Mouse (Mus musculus) mammary gland, adult 2 months (tissue): Measurements from ENCODE around the gene Rlf. TPM values are rescaled to one million over a fixed set of nuclear protein-coding genes. Genes with fewer than 3 reads are reported as not detected.

ENCODE experiments used
- polyA plus RNA-seq: library from polyadenylated mRNA; depleted of rRNA; stranded (reverse); fragments of >200 nt; gene quantifications from 2 replicates; pipeline ENCODE4 v1.2.3, GENCODE M21; 2012; ENCODE audit warnings: low replicate concordance; rRNA removed

The Rlf gene
- 2.1 and 4.0 TPM in 2 replicates for polyA plus RNA-seq

DNA sequence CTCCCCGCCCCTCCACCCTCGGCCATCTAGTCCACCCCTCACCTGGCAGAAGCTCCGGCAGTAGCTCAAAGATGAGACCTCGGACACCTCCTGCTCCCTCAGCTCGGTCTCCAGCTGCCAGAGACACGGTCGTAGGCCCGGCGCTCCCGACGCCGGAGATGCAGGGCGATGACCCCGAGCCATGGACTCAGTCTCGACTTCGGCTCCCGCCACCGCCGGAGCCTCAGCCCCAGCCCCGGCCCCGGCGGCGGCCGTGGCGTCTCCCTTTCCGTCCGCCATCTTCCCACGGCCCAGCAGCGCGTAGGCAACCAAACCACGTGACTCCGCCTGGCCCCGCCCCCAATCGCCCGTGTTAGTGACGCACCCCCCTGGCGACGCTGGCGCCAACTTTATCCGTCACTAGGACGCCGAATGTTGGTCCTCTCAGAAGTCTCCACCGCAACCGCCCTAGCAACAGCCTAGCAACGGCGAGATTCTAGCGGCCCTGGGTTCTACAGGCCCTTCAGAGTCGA, at the start of gene Rlf:
Gene Rlf (minus strand): TSS at position 292 of the 512 bp plus-strand sequence.

DNA sequence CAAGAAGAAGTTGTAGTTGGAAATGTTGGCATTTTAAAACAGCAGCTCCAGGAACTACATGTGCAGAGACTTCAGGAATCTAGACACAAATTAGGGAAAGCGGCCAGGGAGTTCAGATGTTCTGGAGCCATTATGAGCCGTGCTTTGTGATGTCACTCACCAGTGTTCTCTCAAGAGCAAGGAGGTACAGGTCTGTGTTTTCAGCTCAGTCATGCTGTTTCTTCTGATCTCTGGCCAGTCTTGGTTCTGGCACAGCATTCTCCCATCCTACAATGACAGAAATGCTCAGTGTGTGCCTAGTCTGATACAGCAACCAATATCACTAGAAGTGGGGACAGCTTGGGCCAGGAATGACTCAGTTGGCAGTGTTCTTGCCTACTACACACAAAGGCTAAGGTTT, 105.8 kb downstream of the Rlf start, which contains the start of gene Tmco2:
Gene Tmco2 (minus strand): TSS at position 101 of the 400 bp plus-strand sequence.

DNA sequence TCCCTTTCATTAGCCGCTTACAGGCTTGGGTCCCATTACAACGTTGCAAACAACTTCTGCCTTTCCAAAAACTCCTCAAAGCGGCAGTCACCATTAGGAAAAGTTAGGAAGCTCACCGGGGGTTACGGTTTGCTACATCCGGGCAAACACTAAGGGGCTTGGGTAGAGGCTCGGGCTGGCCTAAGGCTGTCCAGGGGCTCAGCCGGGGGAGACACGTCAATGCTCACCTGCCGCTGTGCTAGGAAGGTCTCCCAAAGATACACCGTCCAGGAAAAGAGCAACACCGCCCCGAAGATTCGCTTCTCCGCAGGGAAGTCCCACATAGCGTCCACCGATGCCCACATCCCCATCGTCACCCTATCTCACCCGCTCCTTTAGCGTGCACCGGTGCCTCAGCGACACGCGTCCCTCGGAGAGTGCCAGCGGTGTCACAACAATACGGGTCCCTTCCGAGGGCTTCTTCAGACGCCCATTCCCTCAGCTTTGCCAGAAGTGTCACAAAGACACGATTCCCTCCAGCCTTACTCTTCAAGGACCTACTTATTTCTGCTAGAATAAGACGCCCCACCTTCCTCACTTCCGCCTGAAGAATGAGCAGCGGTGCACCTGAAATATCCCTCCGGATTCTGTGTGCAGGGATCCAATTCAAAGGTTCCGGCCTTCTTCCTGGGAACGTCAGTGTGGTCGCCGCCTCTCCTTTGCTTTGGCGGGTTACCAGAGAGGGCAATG, 117.1 kb downstream of the Rlf start, which contains the start of gene Zmpste24:
Gene Zmpste24 (minus strand): TSS at position 592 of the 729 bp plus-strand sequence.

Other genes with a start within 250 kb of the Rlf start
- gene Smap2, start 197.8 kb downstream of the Rlf start, polyA plus RNA-seq: 39.2 and 49.0 TPM in 2 replicates
- gene Col9a2, start 175.7 kb downstream of the Rlf start, polyA plus RNA-seq: 1.3 and 3.6 TPM in 2 replicates
- gene Zmpste24, start 116.8 kb downstream of the Rlf start, polyA plus RNA-seq: 15.7 and 27.5 TPM in 2 replicates
- gene Tmco2, start 105.9 kb downstream of the Rlf start, polyA plus RNA-seq: not detected in 2 replicates
- gene Gm12888, start 109.8 kb upstream of the Rlf start, polyA plus RNA-seq: not detected in 2 replicates
- gene Gm12886, start 208.0 kb upstream of the Rlf start, polyA plus RNA-seq: not detected in 2 replicates